Mouse (Mus musculus) midbrain, embryonic 15.5 days (tissue): ENCODE data around the gene Mindy1. TPM values are rescaled to one million over a fixed set of nuclear protein-coding genes. Genes with fewer than 3 reads are reported as not detected.

Experiments used
- polyA plus RNA-seq: library from polyadenylated mRNA; unstranded; fragments of >200 nt; fragmentation: Nextera tagmentation; extraction: Ambion mirVana; gene quantifications from 2 replicates; pipeline ENCODE4 v1.2.1, GENCODE M21; 2015

Gene Mindy1
- polyA plus RNA-seq, 1 experiment from 2014 or later, result 43.7 TPM

Other genes with a start within 250 kb of the Mindy1 start
- gene Psmd4, start 238.7 kb upstream of the Mindy1 start, polyA plus RNA-seq, result 277 and 284 TPM in 2 replicates
- gene Pip5k1a, start 174.4 kb upstream of the Mindy1 start, polyA plus RNA-seq, result 17.2 and 17.4 TPM in 2 replicates
- gene Vps72, start 170.3 kb upstream of the Mindy1 start, polyA plus RNA-seq, result 212 and 216 TPM in 2 replicates
- gene Tmod4, start 156.9 kb upstream of the Mindy1 start, polyA plus RNA-seq, result 1.7 and 2.0 TPM in 2 replicates
- 89.8 and 90.0 TPM in 2 replicates for gene Scnm1, start 147.3 kb upstream of the Mindy1 start, polyA plus RNA-seq
- 48.9 and 52.1 TPM in 2 replicates for gene Lysmd1, start 147.3 kb upstream of the Mindy1 start, polyA plus RNA-seq
- gene Tnfaip8l2, start 139.0 kb upstream of the Mindy1 start, polyA plus RNA-seq, result 3.0 and 3.6 TPM in 2 replicates
- gene Sema6c, start 120.9 kb upstream of the Mindy1 start, polyA plus RNA-seq, result 33.1 and 42.6 TPM in 2 replicates
- gene Gabpb2, start 63.4 kb upstream of the Mindy1 start, polyA plus RNA-seq, result 3.4 and 3.7 TPM in 2 replicates
- 49.3 and 58.5 TPM in 2 replicates for gene Cdc42se1, start 52.6 kb upstream of the Mindy1 start, polyA plus RNA-seq
- gene Mllt11, start 49.2 kb upstream of the Mindy1 start, polyA plus RNA-seq, result 358 and 361 TPM in 2 replicates
- 0.11 and 0.19 TPM in 2 replicates for gene Gm128, start 39.7 kb upstream of the Mindy1 start, polyA plus RNA-seq
- gene Bnipl, start 30.2 kb upstream of the Mindy1 start, polyA plus RNA-seq, result 0.22 and 0.33 TPM in 2 replicates
- 67.9 and 76.9 TPM in 2 replicates for gene Prune1, start 731 bp downstream of the Mindy1 start, polyA plus RNA-seq
- gene Anxa9, start 25.8 kb downstream of the Mindy1 start, polyA plus RNA-seq, result 0.33 and 0.56 TPM in 2 replicates
- 97.6 and 97.8 TPM in 2 replicates for gene Cers2, start 33.4 kb downstream of the Mindy1 start, polyA plus RNA-seq
- 43.4 and 45.4 TPM in 2 replicates for gene Setdb1, start 75.9 kb downstream of the Mindy1 start, polyA plus RNA-seq
- not detected in 2 replicates for gene 4930558C23Rik, start 121.5 kb downstream of the Mindy1 start, polyA plus RNA-seq
- gene Arnt, start 153.0 kb downstream of the Mindy1 start, polyA plus RNA-seq, result 17.7 and 19.7 TPM in 2 replicates
- gene Ctsk, start 217.9 kb downstream of the Mindy1 start, polyA plus RNA-seq, result 6.5 and 8.0 TPM in 2 replicates
- 11.1 and 12.9 TPM in 2 replicates for gene Ctss, start 245.4 kb downstream of the Mindy1 start, polyA plus RNA-seq